Mouse (Mus musculus) cerebellum, adult 18-20 months (tissue): Measurements from ENCODE around the gene Syt9.

Source experiments
- DNase-seq, 2 experiments: peaks; one replicate each; pipeline ENCODE4 v3.0.0; 2021

Syt9 gene

DNA sequence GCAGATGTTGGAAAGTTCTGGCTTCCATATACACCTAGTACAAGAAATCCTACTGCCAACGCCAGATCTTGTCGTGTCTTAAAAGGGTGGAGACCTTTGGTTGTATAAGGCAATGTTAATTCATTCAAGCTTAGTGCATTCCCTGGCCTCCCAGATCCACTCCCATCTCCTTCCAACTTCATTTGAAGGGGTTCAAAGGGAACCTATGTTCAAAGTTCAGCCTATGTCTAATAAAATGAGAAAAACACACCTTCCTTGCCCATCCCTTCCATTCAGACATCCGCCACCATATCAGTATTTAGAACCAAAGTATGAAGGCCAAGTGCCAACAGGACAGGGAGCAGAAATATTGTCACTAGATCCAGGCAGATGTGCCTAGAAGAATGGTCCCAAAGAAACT, 177.3 kb downstream of the Syt9 start:
- no peak for DNase-seq

DNA sequence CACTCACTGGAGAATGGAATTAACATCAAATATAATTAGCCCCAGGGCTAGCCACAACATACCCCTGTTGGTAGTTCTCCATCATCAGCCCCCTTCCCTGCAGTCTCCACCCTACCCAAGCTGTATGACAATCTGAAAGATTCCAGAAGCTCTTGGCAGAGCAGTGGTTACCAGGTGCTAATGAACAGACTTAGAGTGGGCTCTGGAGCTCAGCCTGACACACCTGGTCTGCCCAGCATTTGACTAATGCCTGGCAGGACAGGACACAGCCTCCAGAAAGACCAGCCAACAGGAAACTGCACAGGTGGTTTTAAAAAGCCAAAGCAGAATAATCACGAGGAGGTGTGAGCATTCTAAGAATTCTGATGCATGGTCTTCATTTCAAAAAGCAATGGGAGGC, 182.9 kb downstream of the Syt9 start:
- DNase-seq: no peak

DNA sequence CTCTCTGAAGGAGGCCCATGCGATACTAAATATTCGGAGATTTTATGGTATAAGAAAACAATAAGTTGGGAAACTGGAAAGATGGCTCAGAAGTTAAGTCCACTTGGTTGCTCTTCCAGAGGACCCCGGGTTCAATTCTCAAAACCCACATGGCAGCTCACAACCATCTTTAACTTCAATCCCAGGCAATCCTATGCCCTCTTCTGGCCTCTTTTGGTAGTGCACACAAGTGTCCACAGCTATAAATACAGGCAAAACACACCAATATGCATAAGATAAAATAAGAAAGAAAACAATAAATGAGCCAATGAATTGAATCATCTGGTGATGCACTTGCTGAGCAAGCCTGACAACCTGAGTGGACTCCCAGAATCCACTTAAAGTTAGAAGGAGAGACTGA, 185.4 kb downstream of the Syt9 start:
- peak; percentile 39 to 57 for DNase-seq

- DNase-seq: no peak
Measured at GRCm38 (mm10) chr7:107560675-107561074, 190.1 kb downstream of the Syt9 start.

DNA sequence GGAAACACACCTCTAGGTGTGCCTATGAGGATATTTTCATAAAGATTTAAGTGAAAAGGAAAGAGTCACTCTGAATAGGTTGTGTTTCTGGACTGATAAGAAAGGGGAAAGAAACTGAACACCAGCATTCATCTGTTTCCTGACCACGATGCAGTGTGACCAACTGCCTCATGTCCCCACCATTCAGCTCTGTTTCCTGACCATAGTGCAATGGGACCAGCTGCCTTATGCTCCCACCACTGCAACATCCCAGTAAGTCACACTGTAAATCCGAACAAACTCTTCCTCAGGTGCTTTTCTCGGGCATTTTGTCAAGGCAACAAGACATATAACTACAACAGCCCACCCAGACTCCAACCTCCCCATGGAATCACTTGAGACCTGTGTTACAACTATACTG, 191.1 kb downstream of the Syt9 start:
- no peak for DNase-seq

GRCm38 (mm10) chr7:107563727-107564126, 193.2 kb downstream of the Syt9 start:
- no peak for DNase-seq

GRCm38 (mm10) chr7:107567261-107567671, 196.7 kb downstream of the Syt9 start, which contains the start of gene Olfml1:
Gene Olfml1 (plus strand): TSS chr7:107567446.
- DNase-seq: no peak

DNA sequence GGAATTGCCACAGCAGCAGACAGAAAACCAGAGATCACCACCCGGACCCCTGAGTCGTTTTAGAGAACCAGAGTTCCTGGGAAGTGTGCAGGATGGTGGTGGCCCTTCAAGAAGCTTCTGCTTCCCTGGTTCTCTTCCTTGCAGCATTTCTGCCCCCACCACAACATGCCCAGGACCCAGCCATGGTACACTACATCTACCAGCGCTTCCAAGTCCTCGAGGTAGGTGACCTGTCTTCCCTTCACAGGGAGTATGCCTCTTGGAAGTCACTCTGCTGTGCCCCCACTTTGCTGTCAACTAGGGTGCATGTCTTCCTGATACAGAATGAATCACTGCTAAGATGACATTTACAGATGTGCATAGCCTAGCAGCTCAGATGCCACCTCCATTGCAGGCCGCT, 197.1 kb downstream of the Syt9 start:
- DNase-seq: no peak

GRCm38 (mm10) chr7:107568971-107569370, 198.4 kb downstream of the Syt9 start:
- peak in 1 of 2 experiments; percentile 22 for DNase-seq

DNA sequence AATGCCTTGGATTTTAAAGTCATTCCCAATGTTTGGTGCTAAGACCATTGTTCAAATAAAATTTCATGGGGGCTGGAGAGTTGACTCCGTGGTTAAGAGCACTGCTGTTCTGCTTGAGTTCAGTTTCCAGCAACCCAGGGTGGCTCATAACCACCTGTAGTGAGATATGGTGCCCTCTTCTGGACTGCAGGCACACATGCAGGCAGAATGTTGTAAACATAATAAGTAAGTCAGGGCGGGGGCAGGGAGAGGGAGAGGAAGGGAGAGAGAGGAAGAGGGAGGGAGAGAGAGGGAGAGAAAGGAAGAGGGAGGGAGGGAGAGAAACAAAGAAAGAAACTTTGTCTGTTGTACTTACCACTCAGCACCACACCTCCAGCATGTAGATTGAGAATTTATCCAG, 203.3 kb downstream of the Syt9 start:
- DNase-seq: no peak

- no peak for DNase-seq
Measured at GRCm38 (mm10) chr7:107574276-107574675, 203.7 kb downstream of the Syt9 start.

DNA sequence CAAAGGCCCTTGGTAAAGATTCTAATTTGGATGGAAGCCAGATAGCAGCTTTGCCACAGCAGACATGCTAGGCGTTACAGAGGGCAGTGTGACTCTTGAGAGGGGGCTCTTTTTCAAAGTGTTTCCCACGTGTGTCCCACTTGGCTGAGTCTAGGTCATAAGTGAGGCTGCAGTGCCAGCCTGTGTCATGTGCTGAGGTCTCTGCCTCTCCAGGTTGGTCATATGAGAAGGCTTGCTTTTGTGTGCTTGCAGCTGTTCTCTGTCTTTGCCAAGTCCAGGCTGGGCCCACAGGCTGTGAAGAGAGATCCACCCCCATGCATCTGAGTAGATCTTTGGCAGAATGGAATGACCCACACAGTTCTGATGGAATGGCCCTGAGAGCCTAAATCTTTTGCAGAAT, 222.1 kb downstream of the Syt9 start:
- peak in 1 of 2 experiments; percentile 9 for DNase-seq

GRCm38 (mm10) chr7:107593904-107594303, 223.4 kb downstream of the Syt9 start:
- DNase-seq: no peak

DNA sequence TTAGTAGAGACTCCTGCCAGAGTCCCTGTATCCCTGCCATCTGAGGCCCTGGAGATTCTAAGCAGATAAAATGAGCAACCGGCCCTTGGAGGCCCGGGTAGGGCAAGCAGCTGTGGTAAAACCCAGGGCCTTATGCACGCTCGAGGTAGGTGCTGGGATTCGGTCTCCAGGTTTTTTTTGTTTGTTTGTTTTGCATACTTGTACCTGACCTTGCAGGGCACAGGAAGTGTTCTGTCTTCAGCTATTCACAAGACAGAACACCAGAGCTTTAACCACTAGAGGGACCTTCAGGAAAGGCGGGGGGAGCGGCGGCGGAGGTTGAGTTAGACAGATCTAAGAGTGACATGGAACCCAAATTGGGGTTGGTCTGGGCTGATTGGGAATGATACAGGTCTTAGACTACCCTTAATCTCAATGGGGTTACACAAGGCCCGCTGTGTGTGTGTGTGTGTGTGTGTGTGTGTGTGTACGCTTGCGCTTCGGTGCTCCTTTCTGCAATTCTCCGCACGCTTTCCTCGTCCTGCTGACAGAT, 223.9 kb downstream of the Syt9 start:
- peak; percentile 32 to 38 for DNase-seq

GRCm38 (mm10) chr7:107594857-107595402, 224.4 kb downstream of the Syt9 start, which contains the start of gene Ppfibp2:
Gene Ppfibp2 (plus strand): TSS chr7:107595207.
- peak; percentile 75 to 77 for DNase-seq

DNA sequence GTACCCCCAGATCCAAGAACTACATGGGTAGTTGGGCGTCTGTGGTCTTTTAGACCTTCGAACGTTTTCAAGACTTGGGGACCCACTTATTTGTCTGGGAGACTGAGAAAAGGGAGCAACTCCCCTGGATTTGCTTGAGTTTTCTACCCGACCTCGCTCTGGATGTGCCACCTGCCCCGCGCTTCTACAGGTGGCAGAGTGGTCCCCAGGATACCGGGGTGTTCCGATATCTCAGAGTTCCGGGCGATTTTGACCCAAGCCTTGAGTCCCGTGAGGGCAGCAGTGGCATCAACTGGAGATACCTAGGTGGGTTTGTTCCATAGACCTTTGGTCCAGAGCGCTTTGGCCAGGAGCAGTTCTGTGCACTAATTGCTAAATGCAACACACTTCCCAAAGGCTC, 224.9 kb downstream of the Syt9 start:
- DNase-seq: no peak

DNA sequence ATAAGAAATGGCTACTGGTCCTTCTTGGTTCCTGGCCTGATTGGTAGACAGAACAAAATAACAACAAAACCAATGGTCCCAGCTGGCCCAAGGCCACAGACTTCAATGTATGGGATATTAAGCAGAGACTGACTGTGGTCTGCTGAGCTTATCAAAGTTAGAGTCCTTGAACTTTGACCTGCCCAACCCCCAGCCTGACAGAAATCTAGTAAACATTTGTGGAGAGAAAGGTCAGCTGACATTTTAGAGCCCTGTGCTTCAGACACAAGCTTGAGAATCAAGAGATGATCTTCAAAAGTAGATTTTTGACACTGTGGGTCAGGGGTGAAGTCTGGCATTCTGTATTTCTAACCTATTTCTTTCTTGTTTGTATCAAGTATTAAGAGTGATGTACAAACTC, 226.2 kb downstream of the Syt9 start:
- DNase-seq: no peak

- DNase-seq: no peak
Measured at GRCm38 (mm10) chr7:107597956-107598355, 227.4 kb downstream of the Syt9 start.
